Mouse (Mus musculus) thymus, adult 2 months (tissue): ENCODE results near the gene Lrrc31. TPM values are rescaled to one million over a fixed set of nuclear protein-coding genes. Genes with fewer than 3 reads are reported as not detected.
"Not testable (repeated sequence)": the region's sequence is repeated elsewhere in the genome, so short reads cannot be mapped to it uniquely, and the experiment has no call there.

Experiments
- DNase-seq: peaks from one replicate; pipeline ENCODE4 v3.0.0; 2021
- H3K27ac ChIP-seq: fragments of 200-500 bp; 2 replicates; pipeline ENCODE4 v1.5.1; 2012; ENCODE audit warnings: low read length, control low read depth; ENCODE audit not compliant: control insufficient read depth, insufficient read depth
- H3K27me3 ChIP-seq: fragments of 200-500 bp; 2 replicates; pipeline ENCODE4 v1.6.1; 2012; ENCODE audit warnings: mild to moderate bottlenecking, low read length, moderate library complexity, mixed read lengths; ENCODE audit not compliant: control insufficient read depth, insufficient read depth
- H3K36me3 ChIP-seq: fragments of 200-500 bp; 2 replicates; pipeline ENCODE4 v1.6.1; 2012; ENCODE audit warnings: mild to moderate bottlenecking, low read length, moderate library complexity; ENCODE audit not compliant: control insufficient read depth, insufficient read depth
- H3K4me1 ChIP-seq: fragments of 200-500 bp; replicated peaks from 2 replicates; pipeline ENCODE4 v1.6.1; 2012; ENCODE audit warnings: low read length; ENCODE audit not compliant: control insufficient read depth, insufficient read depth
- H3K4me3 ChIP-seq: fragments of 200-500 bp; 2 replicates; pipeline ENCODE4 v1.5.1; 2012; ENCODE audit warnings: mild to moderate bottlenecking, low read length, control low read depth, moderate library complexity; ENCODE audit not compliant: control insufficient read depth, insufficient read depth
- CTCF ChIP-seq: fragments of 200-500 bp; IDR thresholded peaks from 2 replicates; pipeline ENCODE4 v1.5.1; 2012; ENCODE audit warnings: mild to moderate bottlenecking, control low read depth, low read length, moderate library complexity, borderline replicate concordance; ENCODE audit not compliant: control insufficient read depth, poor library complexity, insufficient read depth; ENCODE audit errors: extremely low read depth
- POLR2A ChIP-seq: fragments of 200-500 bp; IDR thresholded peaks from 2 replicates; pipeline ENCODE4 v1.6.1; 2012; ENCODE audit warnings: mild to moderate bottlenecking, low read length, control low read depth, moderate library complexity; ENCODE audit not compliant: control insufficient read depth, poor library complexity, insufficient read depth; ENCODE audit errors: extremely low read depth
- WGBS: fragments of 180-500 bp; shearing (Covaris S2); methylation state at CpG from one replicate; pipeline ENCODE4 v1.1.7; 2018; 5-methylcytosine and 5-hydroxymethylcytosine counted together
- polyA plus RNA-seq: library from polyadenylated mRNA; depleted of rRNA; stranded (reverse); fragments of >200 nt; gene quantifications from 2 replicates; pipeline ENCODE4 v1.2.3, GENCODE M21; 2012; rRNA removed

Gene Lrrc31
- 0.23 and 0.31 TPM in 2 replicates for polyA plus RNA-seq

DNA sequence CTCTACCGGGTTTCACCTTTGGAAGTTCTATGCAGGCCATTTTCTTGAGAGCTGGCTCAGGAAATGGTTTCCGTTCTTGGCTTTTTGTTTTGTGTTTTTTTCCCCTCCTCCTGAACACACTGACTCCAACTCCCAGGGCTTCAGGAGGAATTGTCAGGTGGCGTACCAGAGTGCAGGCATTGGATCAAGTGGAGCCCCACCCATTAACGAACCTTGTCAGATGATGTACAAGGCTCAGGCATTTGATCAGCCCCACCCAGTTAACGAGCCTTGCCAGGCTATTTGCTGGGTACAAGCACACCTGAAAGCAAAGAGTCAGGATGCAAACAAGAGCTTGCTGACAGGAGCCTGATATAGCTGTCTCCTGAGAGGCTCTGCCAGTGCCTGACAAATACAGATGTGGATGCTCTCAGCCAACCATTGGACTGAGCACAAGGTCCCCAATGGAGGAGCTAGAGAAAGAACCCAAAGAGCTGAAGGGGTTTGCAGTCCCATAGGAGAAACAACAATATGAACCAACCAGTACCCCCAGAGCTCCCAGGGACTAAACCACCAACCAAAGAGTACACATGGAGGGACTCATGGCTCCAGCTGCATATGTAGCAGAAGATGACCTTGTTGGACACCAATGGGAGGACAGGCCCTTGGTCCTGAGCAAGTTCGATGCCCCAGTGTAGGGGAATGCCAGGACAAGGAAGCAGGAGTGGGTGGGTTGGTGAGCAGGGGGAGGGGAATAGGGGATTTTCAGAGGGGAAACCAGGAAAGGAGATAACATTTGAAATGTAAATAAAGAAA, at the start of gene Lrrc31:
Gene Lrrc31, minus strand, starts transcription at position 133 of the 795 bp plus-strand sequence.
- DNase-seq, H3K36me3 ChIP-seq, H3K4me3 ChIP-seq, H3K4me1 ChIP-seq, H3K27me3 ChIP-seq, H3K27ac ChIP-seq: not testable (repeated sequence)
- WGBS = 89% methylated on average over 6 of the region's 6 CpGs

DNA sequence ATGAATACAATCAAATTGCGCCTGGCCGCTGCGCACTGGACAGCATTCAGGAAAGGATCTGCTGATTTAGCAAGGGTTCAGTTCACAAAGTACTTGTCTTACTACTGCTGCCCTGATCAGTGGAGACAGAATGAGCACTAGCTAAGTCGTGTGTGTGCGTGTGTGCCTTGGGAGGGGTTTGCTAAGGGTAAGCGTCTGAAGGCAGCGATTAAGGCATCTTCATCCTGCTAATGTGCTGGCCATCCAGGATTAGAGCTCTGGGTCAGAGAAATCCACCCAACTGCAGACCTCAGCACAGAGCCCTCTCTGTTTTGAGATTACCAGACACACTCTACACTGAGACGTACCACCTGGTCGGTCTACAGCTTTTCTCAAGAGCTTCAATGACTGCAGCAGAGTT, 48.7 kb upstream of the Lrrc31 start:
- Histone ChIP-seq H3K4me3 (no peak overlapping the region), H3K4me1 (no peaks in the 10 kb centered on the region), H3K27ac (no peak overlapping the region), H3K36me3 (no peaks in the 10 kb centered on the region), H3K27me3 (no peaks in the 10 kb centered on the region)
- DNase-seq = no peak
- 96% methylated on average over 9 of the region's 9 CpGs for WGBS
- no peak for TF ChIP-seq CTCF
- no peak for TF ChIP-seq POLR2A

GRCm38 (mm10) chr3:30746006-30746405, 46.4 kb upstream of the Lrrc31 start, which contains the start of gene Samd7:
TSS of gene Samd7 (plus strand) at chr3:30746293.
- 82% methylated on average over 7 of the region's 7 CpGs for WGBS
- Histone ChIP-seq H3K27me3 (no peaks in the 10 kb centered on the region), H3K4me1 (no peaks in the 10 kb centered on the region), H3K27ac (no peak within 1 kb of the TSS), H3K4me3 (no peak within 1 kb of the TSS), H3K36me3 (no peaks in the 10 kb centered on the region)
- DNase-seq = no peak
- no peak for TF ChIP-seq POLR2A
- no peak for TF ChIP-seq CTCF

- Histone ChIP-seq H3K4me1 (no peaks in the 10 kb centered on the region), H3K27me3 (no peaks in the 10 kb centered on the region), H3K27ac (no peak overlapping the region), H3K36me3 (no peaks in the 10 kb centered on the region), H3K4me3 (no peak overlapping the region)
- no peak for TF ChIP-seq CTCF
- TF ChIP-seq POLR2A = no peak
- no peak for DNase-seq
- 96% methylated on average over 7 of the region's 7 CpGs for WGBS
These were observed 43.2 kb upstream of the Lrrc31 start for GRCm38 (mm10) chr3:30742891-30743290.

DNA sequence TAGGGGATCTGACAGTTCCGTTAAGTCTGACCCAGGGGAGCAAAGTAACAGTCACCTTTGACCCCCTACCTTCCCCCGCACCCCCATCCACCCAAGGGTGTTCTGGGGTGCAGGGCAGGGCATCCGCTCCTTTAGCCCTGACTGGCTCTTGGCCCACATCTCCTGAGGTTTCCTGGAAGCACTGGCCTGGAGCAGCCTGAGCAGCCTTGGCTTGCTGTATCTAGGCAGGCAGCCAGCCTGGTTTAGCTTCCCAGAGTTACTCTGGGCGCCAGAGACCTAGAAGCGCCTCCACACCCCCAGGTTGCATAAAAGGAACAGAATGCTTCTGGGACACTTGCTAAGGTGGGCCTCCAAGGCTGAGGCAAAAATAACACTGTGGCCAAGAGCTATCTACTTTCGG, 41.7 kb upstream of the Lrrc31 start:
- Histone ChIP-seq H3K4me3 (no peak overlapping the region), H3K4me1 (no peaks in the 10 kb centered on the region), H3K36me3 (no peaks in the 10 kb centered on the region), H3K27me3 (no peaks in the 10 kb centered on the region), H3K27ac (no peak overlapping the region)
- DNase-seq = no peak
- WGBS = 94% methylated on average over 6 of the region's 6 CpGs
- TF ChIP-seq POLR2A (no peak), CTCF (no peak)

DNA sequence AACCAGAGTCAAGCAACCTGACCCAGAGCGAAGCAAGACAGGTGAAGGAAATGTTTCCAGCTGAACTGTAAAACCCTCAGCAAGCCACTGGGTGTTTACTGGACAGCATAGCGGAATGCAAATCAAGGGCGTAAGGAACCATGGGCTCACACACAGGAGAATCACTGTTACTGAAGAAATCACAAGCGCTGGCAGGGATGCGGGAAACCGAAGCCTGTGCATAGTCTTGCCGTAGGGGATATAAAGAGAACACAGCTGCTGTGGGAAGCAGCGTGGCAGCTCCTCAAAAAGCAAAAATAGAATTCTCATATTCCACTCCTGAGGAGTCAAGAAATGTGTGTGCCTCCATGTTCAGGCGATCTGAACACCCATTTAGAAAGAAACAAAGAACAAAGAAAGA, 37.2 kb upstream of the Lrrc31 start:
- TF ChIP-seq CTCF (no peak), POLR2A (no peak)
- Histone ChIP-seq H3K36me3 (no peaks in the 10 kb centered on the region), H3K27me3 (no peaks in the 10 kb centered on the region), H3K27ac (no peak overlapping the region), H3K4me3 (no peak overlapping the region), H3K4me1 (no peaks in the 10 kb centered on the region)
- no peak for DNase-seq
- WGBS = 96% methylated on average over 9 of the region's 9 CpGs

- H3K4me1 ChIP-seq = no peaks in the 10 kb centered on the region
- no peak for TF ChIP-seq POLR2A
- no peak for TF ChIP-seq CTCF
- H3K27ac ChIP-seq = no peak overlapping the region
- 96% methylated on average over 5 of the region's 5 CpGs for WGBS
- no peaks in the 10 kb centered on the region for H3K27me3 ChIP-seq
- no peak overlapping the region for H3K4me3 ChIP-seq
- no peak for DNase-seq
- no peaks in the 10 kb centered on the region for H3K36me3 ChIP-seq
These were observed 29.4 kb upstream of the Lrrc31 start for GRCm38 (mm10) chr3:30729046-30729445.
